Mouse (Mus musculus): ENCODE data around the gene Slc25a39.

DNA sequence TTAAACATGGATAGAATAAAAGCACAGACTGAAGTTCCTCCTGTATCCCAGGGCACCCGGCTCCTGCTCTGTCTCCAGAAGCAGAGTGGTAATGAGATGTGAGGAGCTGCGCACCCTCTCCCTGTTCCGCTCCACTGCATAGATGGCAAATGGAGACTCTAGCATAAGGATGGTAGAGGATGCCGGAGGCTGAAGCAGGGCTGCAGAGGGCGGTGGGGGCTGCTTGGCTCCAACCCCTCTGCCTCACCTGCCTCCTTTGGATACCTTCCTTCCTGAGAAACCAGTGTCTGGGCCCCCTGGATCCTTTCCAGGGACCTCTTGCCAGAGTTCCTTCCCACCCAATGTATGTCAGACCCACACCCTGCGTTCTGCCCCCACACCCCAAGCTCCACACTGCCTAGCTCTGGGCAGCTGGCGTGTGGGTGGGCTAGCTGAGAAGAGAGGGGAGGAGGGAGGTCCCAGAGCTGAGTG, 11.0 kb downstream of the Slc25a39 start:
- TF ChIP-seq POLR2A (IDR thresholded peaks at IDR 0.05; ENCODE audit: extremely low read depth, insufficient read depth, low read length), result no peak
- no peak for TF ChIP-seq CTCF (IDR thresholded peaks at IDR 0.05; ENCODE audit: low read depth, low read length)
